Mouse (Mus musculus) spleen, postnatal 4 days (tissue): Measurements from ENCODE around the gene Fam71f1.

Experiments used
- DNase-seq, 2 experiments: peaks; one replicate each; pipeline ENCODE4 v3.0.0; 2022; ENCODE audit warnings: low spot score in 2 of 2

Gene Fam71f1

DNA sequence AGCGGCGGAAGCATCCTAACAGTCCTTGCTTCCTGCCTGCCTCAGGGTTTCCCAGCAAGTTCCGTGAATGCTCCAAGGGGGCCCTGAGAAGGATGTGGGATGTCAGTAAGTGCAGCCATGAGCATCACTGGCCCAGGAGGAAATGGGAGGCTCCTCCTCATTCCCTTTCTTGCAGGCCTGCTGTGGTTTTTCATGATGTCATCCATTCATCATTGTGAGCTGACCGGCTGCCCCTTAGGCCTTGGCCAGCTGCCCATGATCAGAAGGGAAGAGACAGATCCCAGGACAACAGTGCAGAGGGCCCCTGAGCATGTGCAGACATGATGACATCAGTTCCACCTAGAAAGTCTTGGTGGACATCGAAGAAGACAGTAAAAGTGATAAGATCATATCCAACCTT, at the start of gene Fam71f1:
Gene Fam71f1, plus strand, starts transcription at position 262 of the 400 bp plus-strand sequence.
- DNase-seq, result no peak

GRCm38 (mm10) chr6:29270961-29271360, 48.0 kb upstream of the Fam71f1 start:
- DNase-seq, result no peak

- peak; percentile 88 to 94 for DNase-seq
Observed at GRCm38 (mm10) chr6:29272312-29273072, 46.4 kb upstream of the Fam71f1 start, which contains the start of gene Hilpda. Gene Hilpda, plus strand, starts transcription at chr6:29272488.

- DNase-seq, result no peak
Observed at GRCm38 (mm10) chr6:29276746-29277145, 42.2 kb upstream of the Fam71f1 start.

GRCm38 (mm10) chr6:29278513-29279267, 40.2 kb upstream of the Fam71f1 start:
- DNase-seq, result no peak

DNA sequence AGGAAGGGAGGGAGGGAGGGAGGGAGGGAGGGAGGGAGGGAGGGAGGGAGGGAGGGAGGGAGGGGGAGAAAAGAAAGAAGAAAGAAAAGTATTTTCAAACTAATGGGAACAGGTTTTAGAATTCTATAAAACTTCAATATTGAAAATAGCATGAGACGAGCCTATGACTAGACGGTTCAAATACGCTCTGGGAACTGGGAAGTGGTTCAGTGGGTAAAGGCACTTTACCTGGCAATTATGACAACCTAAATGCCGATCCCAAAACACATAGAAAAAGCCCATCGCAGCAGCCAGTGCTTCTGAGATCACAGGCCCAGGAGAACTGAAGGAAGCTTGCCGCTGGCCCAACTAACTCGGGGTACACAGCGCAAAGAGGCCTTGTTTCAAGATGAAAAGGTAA, 39.6 kb upstream of the Fam71f1 start, which contains the start of gene Fam71f2:
Gene Fam71f2, plus strand, starts transcription at position 301 of the 400 bp plus-strand sequence.
- no peak for DNase-seq

- DNase-seq, result no peak
Observed at GRCm38 (mm10) chr6:29280671-29281070, 38.3 kb upstream of the Fam71f1 start.

DNA sequence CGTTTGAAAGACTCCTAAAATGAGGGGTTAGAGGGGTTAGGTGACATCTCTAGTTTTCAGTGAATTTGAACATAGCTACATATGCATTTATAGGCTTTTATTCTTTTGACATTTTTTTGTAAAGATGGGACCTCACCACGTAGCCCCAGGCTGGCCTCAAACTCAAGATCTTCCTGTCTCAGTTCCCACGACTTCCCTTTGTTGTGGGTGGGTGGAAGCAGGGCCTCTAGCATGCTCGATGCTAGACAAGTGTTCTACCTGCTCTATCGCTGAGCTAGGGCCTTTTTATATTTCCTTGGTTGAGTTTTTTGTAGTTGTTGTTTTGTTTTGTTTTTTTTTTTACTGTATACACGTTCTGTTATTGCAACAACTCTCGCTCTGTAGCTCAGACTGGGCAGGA, 32.1 kb upstream of the Fam71f1 start:
- no peak for DNase-seq

- DNase-seq, result no peak
Observed at GRCm38 (mm10) chr6:29287481-29287880, 31.5 kb upstream of the Fam71f1 start.

GRCm38 (mm10) chr6:29287944-29288343, 31.0 kb upstream of the Fam71f1 start:
- DNase-seq, result no peak

DNA sequence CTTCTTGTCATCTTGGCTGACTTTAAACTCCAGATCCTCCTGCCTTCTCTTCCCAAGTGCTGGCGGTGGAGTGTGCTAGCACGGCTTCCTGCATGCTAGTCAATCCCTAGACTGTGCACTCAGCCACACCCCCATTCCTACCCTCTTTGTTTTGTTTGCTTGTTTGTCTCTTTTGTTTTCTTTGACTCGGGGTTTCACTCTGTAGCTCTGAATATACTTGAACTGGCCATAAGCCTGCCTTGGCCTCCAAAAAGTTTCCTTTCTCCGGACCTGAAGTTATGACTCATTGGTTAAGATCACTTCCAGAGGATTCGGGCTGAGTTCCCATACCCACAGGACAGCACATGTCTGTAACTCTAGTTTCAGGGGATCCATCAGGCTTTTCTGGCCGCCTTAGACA, 30.3 kb upstream of the Fam71f1 start:
- no peak for DNase-seq

DNA sequence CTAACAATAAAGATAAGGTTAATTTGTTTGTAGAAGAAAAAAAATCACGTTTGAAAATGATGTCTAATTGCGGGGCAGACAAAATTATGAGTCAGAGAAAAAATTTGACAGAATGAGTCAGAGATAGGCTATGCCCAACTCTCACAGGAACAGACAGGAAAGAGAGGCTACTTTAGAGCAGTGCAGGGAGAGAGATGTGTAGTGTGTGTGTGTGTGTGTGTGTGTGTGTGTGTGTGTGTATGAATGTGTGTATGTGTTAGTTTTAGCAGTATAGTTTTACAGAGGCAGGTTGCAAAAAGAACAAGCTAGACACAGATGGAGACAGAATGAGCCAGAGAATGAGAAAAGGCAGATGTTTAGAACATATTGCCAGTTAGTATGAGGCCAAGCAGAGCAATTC, 19.8 kb upstream of the Fam71f1 start:
- DNase-seq, result no peak

GRCm38 (mm10) chr6:29303251-29303650, 15.7 kb upstream of the Fam71f1 start:
- DNase-seq, result no peak

DNA sequence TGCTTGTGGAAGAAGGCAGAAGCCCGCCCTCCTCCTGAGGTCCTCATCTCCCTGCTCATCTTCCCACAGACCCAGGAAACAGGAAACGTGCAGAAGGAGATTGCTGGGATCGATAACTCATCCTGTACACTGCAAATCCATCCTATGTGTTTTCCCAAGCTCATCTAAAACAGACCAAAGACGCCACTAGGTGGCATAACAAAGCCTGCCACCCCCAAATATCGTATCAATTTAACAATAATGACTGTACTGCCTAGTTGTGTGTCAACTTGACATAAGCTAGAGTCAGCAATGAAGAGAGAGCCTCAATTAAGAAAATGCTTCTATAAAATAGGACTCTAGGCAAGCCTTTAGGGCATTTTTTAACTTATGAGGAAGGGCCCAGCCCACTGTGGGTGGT, 15.2 kb upstream of the Fam71f1 start:
- DNase-seq, result no peak

DNA sequence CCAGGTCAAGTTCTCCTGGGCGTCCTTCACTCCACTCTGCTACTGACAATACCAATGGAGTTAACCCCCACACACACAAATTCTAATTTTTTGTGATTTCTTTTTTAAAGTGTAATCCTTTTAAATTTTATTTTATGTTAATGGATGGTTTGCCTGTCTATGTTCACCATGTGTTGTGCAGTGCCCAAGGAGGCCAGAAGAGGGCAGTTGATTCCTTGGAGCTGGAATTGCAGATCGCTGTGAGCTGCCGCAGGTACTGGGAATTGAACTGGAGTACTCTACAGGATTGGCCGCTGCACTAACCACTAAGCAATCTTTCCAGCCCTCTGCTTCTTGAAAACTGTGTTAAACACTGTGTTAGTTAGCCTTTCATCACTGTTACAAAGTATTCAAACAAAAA, 13.5 kb upstream of the Fam71f1 start:
- DNase-seq, result no peak

DNA sequence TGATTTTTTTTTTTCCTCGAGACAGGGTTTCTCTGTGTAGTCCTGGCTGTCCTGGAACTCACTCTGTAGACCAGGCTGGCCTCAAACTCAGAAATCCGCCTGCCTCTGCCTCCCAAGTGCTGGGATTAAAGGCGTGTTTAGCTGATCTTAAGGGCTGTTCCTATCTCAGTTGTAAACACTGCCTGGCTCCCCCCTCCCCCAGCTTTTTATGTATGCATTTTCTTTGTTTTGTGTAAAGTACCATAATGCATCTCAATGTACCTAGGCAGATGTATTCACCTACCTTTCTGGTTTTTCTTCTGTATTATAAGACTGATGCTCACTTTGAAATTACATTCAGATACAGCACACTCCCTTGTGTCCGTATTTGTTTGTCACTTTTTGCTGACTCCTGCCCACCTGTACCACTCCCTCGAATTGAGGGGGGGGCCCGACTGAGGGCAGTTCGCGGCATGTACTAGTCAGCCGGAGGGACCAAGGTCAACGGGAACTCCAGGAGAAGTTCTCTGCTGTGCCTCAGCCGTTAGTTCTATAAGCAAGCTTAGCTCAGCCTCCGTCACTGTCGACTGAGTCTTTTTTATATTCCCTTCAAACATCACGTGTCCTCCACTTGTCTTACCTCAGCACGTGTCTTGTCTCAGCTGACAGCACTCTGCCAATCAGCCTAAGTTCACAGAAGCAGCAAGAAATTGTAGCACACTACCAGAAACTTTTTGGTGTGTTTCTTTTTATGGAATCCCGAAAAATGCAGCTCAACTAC, 9.9 kb upstream of the Fam71f1 start:
- DNase-seq, result no peak

GRCm38 (mm10) chr6:29313690-29314202, 5.2 kb upstream of the Fam71f1 start:
- DNase-seq, result no peak

DNA sequence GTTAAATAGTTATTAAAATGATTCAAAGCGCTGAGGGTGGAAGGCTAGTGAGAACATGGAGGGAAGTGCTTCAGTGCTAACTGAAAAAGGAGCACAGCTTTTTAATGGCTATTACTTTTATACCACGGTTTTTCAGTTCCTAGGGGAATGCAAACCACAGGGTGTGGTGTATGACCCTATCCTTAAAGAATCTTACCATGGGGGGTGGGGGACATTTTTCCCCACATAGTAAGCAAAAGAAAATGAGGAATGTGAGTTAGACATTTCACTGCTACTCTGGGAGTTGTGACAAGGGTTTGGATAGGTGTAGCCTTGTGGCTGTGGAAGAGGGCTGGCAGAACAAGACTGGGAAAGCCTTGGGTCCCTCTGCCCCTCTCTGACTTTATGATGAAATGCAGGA, 1.7 kb upstream of the Fam71f1 start:
- no peak for DNase-seq

DNA sequence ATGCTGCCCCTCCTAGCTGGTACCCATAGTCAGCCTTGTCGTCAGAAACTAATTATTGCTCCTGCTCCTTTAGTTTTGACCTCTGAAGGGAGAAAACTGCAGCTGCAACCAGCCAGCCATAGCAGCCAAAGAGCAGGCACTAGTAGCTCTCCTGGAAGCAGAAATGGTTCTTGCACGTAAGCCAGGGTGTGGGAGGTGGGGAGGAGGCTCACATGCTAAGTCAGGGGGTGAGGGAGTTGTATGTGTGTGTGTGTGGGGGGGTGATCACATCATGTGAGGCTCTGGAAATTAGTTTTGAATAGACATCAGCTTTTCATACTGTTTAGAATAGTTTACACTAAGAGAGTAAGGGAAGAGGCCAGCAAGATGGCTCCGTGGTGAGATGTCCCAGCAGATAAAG, 999 bp upstream of the Fam71f1 start:
- DNase-seq, result no peak

DNA sequence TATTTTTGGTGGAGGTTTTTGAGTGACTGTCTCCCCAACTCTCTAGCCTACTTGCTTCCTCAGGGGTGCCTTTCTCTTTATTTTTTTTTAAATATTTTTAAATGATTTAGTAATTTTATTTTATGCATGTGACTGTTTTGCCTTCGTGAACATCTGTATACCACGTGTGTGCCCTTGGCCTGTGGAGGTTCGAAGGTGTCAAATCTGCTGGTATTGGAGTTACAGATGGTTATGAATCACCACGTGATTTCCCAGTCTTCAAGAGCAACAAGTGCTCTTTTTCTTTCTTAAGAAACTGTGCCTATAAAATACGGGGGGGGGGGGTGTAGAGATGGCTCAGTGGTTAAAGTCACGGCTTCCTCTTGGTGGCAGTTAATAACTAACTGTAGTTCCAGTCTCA, 2.6 kb downstream of the Fam71f1 start:
- no peak for DNase-seq

- DNase-seq, result no peak
Observed at GRCm38 (mm10) chr6:29322147-29322546, 3.2 kb downstream of the Fam71f1 start.

DNA sequence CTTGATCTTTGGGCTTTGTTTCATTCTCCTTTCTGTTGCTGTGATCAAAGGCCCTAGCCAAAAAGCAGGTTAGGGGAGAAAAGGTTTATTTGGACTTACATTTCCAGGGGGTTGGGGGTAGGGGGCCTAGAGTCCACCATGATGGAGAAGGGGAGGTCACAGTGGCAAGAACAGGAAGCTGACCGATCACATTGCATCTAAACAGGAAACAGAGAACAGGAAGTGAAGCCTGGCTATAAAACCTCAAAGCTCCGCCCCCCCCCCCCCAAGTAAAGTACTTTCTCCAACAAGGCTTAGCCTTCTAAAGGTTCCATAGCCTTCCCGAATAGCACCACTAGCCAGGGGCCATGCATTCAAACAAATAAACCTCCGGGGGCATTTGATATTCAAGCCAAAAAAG, 3.8 kb downstream of the Fam71f1 start:
- no peak for DNase-seq
